Mouse (Mus musculus) forebrain, embryonic 14.5 days (tissue): ENCODE measurements around the gene Sema3f. TPM values are rescaled to one million over a fixed set of nuclear protein-coding genes. Genes with fewer than 3 reads are reported as not detected.

Source experiments
- ATAC-seq: fragments of 200-750 bp; cut with Nextera tagmentation; 2 replicates; pipeline ENCODE4 v1.8.0; 2017; ENCODE audit warnings: mild to moderate bottlenecking, moderate library complexity
- DNase-seq: peaks from one replicate; pipeline ENCODE4 v3.0.0-alpha.2; 2015; ENCODE audit warnings: low spot score
- H3K27ac ChIP-seq: fragments of 300-500 bp; sonication (generic); 2 replicates; pipeline ENCODE4 v1.5.1; 2014; ENCODE audit warnings: low read depth, mild to moderate bottlenecking, control low read depth, low read length, moderate library complexity
- H3K27me3 ChIP-seq: fragments of 300-500 bp; sonication (generic); replicated peaks from 2 replicates; pipeline ENCODE4 v1.6.1; 2014; ENCODE audit warnings: low read length, control low read depth, mixed read lengths; ENCODE audit not compliant: control insufficient read depth, insufficient read depth
- H3K36me3 ChIP-seq: fragments of 300-500 bp; sonication (generic); 2 replicates; pipeline ENCODE4 v1.6.1; 2014; ENCODE audit warnings: low read length, control low read depth; ENCODE audit not compliant: control insufficient read depth, insufficient read depth
- H3K4me1 ChIP-seq: fragments of 300-500 bp; sonication (generic); 2 replicates; pipeline ENCODE4 v1.6.1; 2014; ENCODE audit warnings: antibody characterized with exemption, low read length, control low read depth; ENCODE audit not compliant: control insufficient read depth, insufficient read depth
- H3K4me2 ChIP-seq: fragments of 300-500 bp; sonication (generic); 2 replicates; pipeline ENCODE4 v1.6.1; 2014; ENCODE audit warnings: mild to moderate bottlenecking, control low read depth, low read length
- H3K4me3 ChIP-seq: fragments of 300-500 bp; sonication (generic); 2 replicates; pipeline ENCODE4 v1.5.1; 2014; ENCODE audit warnings: low read depth, low read length, control low read depth
- H3K9ac ChIP-seq: fragments of 300-500 bp; sonication (generic); 2 replicates; pipeline ENCODE4 v1.6.1; 2014; ENCODE audit warnings: mild to moderate bottlenecking, low read length, control low read depth, moderate library complexity
- H3K9me3 ChIP-seq: fragments of 300-500 bp; sonication (generic); replicated peaks from 2 replicates; pipeline ENCODE4 v1.6.1; 2016; ENCODE audit warnings: low read length, control low read depth, mixed read lengths; ENCODE audit not compliant: control insufficient read depth
- WGBS: fragments of 180-500 bp; shearing (Covaris S2); extraction: QIAGEN DNeasy Blood & Tissue Kit; methylation state at CpG from one replicate; pipeline ENCODE4 v1.1.7; 2014; 5-methylcytosine and 5-hydroxymethylcytosine counted together
- polyA plus RNA-seq: library from polyadenylated mRNA; unstranded; fragments of >200 nt; fragmentation: Nextera tagmentation; extraction: Ambion mirVana; gene quantifications from 2 replicates; pipeline ENCODE4 v1.2.1, GENCODE M21; 2014

Sema3f gene
- polyA plus RNA-seq, 1 experiment from 2014 or later = 7.4 TPM

GRCm38 (mm10) chr9:107697811-107698521 is 12.3 kb downstream of the Sema3f start:
- peak; percentile 57 for ATAC-seq
- Histone ChIP-seq H3K9me3 (no peaks in the 10 kb centered on the region), H3K4me2 (peak overlapping the region; percentile 37), H3K9ac (no peak overlapping the region), H3K36me3 (no peaks in the 10 kb centered on the region), H3K27me3 (no peaks in the 10 kb centered on the region; the same call in 1 of the 2 replicates), H3K4me3 (no peak overlapping the region), H3K4me1 (peaks cover 61% of the 10 kb centered on the region), H3K27ac (peak overlapping the region; percentile 27; the same call in 1 of the 2 replicates)
- peak; percentile 86 for DNase-seq
- WGBS = 3% methylated on average over 14 of the region's 14 CpGs

GRCm38 (mm10) chr9:107696845-107697610 is 13.2 kb downstream of the Sema3f start:
- Histone ChIP-seq H3K4me2 (no peak overlapping the region), H3K27ac (0 out of 2 replicates have a peak overlapping the region, but pooled peaks have one; percentile 17), H3K4me3 (no peak overlapping the region), H3K9ac (no peak overlapping the region), H3K36me3 (peaks cover 4% of the 10 kb centered on the region), H3K4me1 (peaks cover 53% of the 10 kb centered on the region), H3K9me3 (no peaks in the 10 kb centered on the region), H3K27me3 (no peaks in the 10 kb centered on the region; the same call in 1 of the 2 replicates)
- WGBS = 23% methylated on average over 9 of the region's 9 CpGs
- ATAC-seq = no peak
- no peak for DNase-seq

- Histone ChIP-seq H3K9me3 (no peaks in the 10 kb centered on the region), H3K36me3 (peaks cover 9% of the 10 kb centered on the region), H3K4me2 (no peak overlapping the region), H3K4me1 (peaks cover 49% of the 10 kb centered on the region), H3K9ac (no peak overlapping the region), H3K27me3 (no peaks in the 10 kb centered on the region; the same call in 1 of the 2 replicates), H3K27ac (no peak overlapping the region), H3K4me3 (no peak overlapping the region)
- WGBS = 49% methylated on average over 6 of the region's 6 CpGs
- ATAC-seq (no peak), DNase-seq (no peak)
These were observed 14.2 kb downstream of the Sema3f start for GRCm38 (mm10) chr9:107696106-107696479.

GRCm38 (mm10) chr9:107695441-107696105 is 14.7 kb downstream of the Sema3f start:
- H3K4me3 ChIP-seq = no peak overlapping the region
- ATAC-seq (no peak), DNase-seq (no peak)
- 89% methylated on average over 12 of the region's 12 CpGs for WGBS
- no peak overlapping the region for H3K9ac ChIP-seq
- H3K36me3 ChIP-seq = peaks cover 9% of the 10 kb centered on the region
- H3K9me3 ChIP-seq = no peaks in the 10 kb centered on the region
- H3K27ac ChIP-seq = no peak overlapping the region
- no peak overlapping the region for H3K4me2 ChIP-seq
- no peaks in the 10 kb centered on the region; the same call in 1 of the 2 replicates for H3K27me3 ChIP-seq
- H3K4me1 ChIP-seq = peaks cover 43% of the 10 kb centered on the region

- Histone ChIP-seq H3K4me1 (peaks cover 34% of the 10 kb centered on the region), H3K27me3 (no peaks in the 10 kb centered on the region; the same call in 1 of the 2 replicates), H3K4me2 (no peak overlapping the region), H3K36me3 (peaks cover 15% of the 10 kb centered on the region), H3K9me3 (no peaks in the 10 kb centered on the region), H3K9ac (no peak overlapping the region), H3K27ac (no peak overlapping the region), H3K4me3 (no peak overlapping the region)
- DNase-seq (no peak), ATAC-seq (no peak)
- 81% methylated on average over 7 of the region's 7 CpGs for WGBS
These were observed 15.6 kb downstream of the Sema3f start for GRCm38 (mm10) chr9:107694627-107695026.

- H3K27me3 ChIP-seq = no peaks in the 10 kb centered on the region; the same call in 1 of the 2 replicates
- no peak overlapping the region for H3K4me2 ChIP-seq
- H3K4me1 ChIP-seq = peaks cover 23% of the 10 kb centered on the region
- no peaks in the 10 kb centered on the region for H3K9me3 ChIP-seq
- H3K9ac ChIP-seq = no peak overlapping the region
- no peak overlapping the region for H3K4me3 ChIP-seq
- ATAC-seq (no peak), DNase-seq (no peak)
- H3K27ac ChIP-seq = no peak overlapping the region
- H3K36me3 ChIP-seq = peaks cover 18% of the 10 kb centered on the region
- 59% methylated on average over 4 of the region's 4 CpGs for WGBS
These were observed 16.8 kb downstream of the Sema3f start for GRCm38 (mm10) chr9:107693433-107693987.

- H3K4me2 ChIP-seq = no peak overlapping the region
- no peak overlapping the region for H3K4me3 ChIP-seq
- no peaks in the 10 kb centered on the region; the same call in 1 of the 2 replicates for H3K27me3 ChIP-seq
- no peak for DNase-seq
- 54% methylated on average over 5 of the region's 5 CpGs for WGBS
- H3K27ac ChIP-seq = no peak overlapping the region
- peaks cover 24% of the 10 kb centered on the region for H3K36me3 ChIP-seq
- no peak for ATAC-seq
- H3K9me3 ChIP-seq = no peaks in the 10 kb centered on the region
- H3K4me1 ChIP-seq = peaks cover 16% of the 10 kb centered on the region
- H3K9ac ChIP-seq = no peak overlapping the region
These were observed 17.5 kb downstream of the Sema3f start for GRCm38 (mm10) chr9:107692785-107693184.

GRCm38 (mm10) chr9:107690391-107690790 is 19.9 kb downstream of the Sema3f start:
- Histone ChIP-seq H3K36me3 (peaks cover 38% of the 10 kb centered on the region), H3K9ac (no peak overlapping the region), H3K4me2 (no peak overlapping the region), H3K9me3 (no peaks in the 10 kb centered on the region), H3K27me3 (no peaks in the 10 kb centered on the region), H3K27ac (no peak overlapping the region), H3K4me1 (peaks cover 4% of the 10 kb centered on the region; the same call in 1 of the 2 replicates), H3K4me3 (no peak overlapping the region)
- ATAC-seq (no peak), DNase-seq (no peak)
- 88% methylated on average over 8 of the region's 8 CpGs for WGBS
